Mouse (Mus musculus) bone marrow macrophage, adult 2 months (primary cell): ENCODE data around the gene Tpp2.

Experiments used
- CTCF ChIP-seq: IDR thresholded peaks from 2 replicates; pipeline ENCODE4 v1.5.1; 2012; ENCODE audit warnings: low read depth, mild to moderate bottlenecking, low read length, moderate library complexity
- POLR2A ChIP-seq: IDR thresholded peaks from 2 replicates; pipeline ENCODE4 v1.6.1; 2012; ENCODE audit warnings: mild to moderate bottlenecking, low read depth, low read length, borderline replicate concordance

- TF ChIP-seq POLR2A: no peak
- TF ChIP-seq CTCF: no peak
Observed at GRCm38 (mm10) chr1:43916854-43917253, 16.6 kb upstream of the Tpp2 start.
